Mouse (Mus musculus) cortical plate, adult 2 months (tissue): ENCODE measurements around the gene Ehmt2.
A peak's percentile ranks its signal among the peaks of the same experiment; 100 is the strongest.

Experiments used
- CTCF ChIP-seq: fragments of 200-500 bp; IDR thresholded peaks from 2 replicates; pipeline ENCODE4 v1.5.1; 2011; ENCODE audit warnings: mild to moderate bottlenecking, control low read depth, low read length; ENCODE audit not compliant: insufficient read depth; ENCODE audit errors: extremely low read depth
- POLR2A ChIP-seq: fragments of 200-500 bp; IDR thresholded peaks from 2 replicates; pipeline ENCODE4 v1.6.1; 2011; ENCODE audit warnings: mild to moderate bottlenecking, low read length, control low read depth; ENCODE audit not compliant: insufficient read depth; ENCODE audit errors: extremely low read depth

DNA sequence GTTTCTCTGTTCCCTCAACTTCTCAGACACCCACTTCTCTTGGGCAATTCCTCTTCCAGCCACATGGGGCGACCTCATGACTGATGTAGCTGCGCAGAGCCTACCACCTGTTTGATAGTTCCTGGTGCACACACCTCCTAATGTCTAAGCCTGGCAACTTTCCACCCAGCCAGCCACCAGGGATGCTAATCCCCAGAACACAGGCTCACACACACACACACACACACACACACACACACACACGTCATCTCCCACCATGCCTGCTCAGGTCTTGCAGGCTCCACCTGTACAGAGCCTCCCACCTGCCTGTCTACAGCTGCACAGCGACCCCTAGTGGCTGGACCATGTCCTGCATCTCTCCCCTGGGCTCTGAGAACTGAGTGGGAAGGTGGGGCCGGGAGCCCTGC lies 13.7 kb downstream of the Ehmt2 start:
- TF ChIP-seq CTCF (peak; percentile 76), POLR2A (no peak)
